Mouse (Mus musculus) neural tube, embryonic 12.5 days (tissue): Measurements from ENCODE around the gene Gbf1. TPM values are rescaled to one million over a fixed set of nuclear protein-coding genes. Genes with fewer than 3 reads are reported as not detected.

ENCODE experiments used
- ATAC-seq: fragments of 200-750 bp; cut with Nextera tagmentation; 2 replicates; pipeline ENCODE4 v1.8.0; 2017; ENCODE audit warnings: low read depth, mild to moderate bottlenecking, moderate TSS enrichment, moderate library complexity; ENCODE audit not compliant: low FRiP score
- H3K27ac ChIP-seq: fragments of 300-500 bp; sonication (generic); 2 replicates; pipeline ENCODE4 v1.5.1; 2016
- H3K27me3 ChIP-seq: fragments of 300-500 bp; sonication (generic); replicated peaks from 2 replicates; pipeline ENCODE4 v1.6.1; 2016; ENCODE audit warnings: mild to moderate bottlenecking
- H3K36me3 ChIP-seq: fragments of 300-500 bp; sonication (generic); 2 replicates; pipeline ENCODE4 v1.6.1; 2016; ENCODE audit warnings: mild to moderate bottlenecking
- H3K4me1 ChIP-seq: fragments of 300-500 bp; sonication (generic); 2 replicates; pipeline ENCODE4 v1.6.1; 2016
- H3K4me2 ChIP-seq: fragments of 300-500 bp; sonication (generic); replicated peaks from 2 replicates; pipeline ENCODE4 v1.6.1; 2016; ENCODE audit warnings: mild to moderate bottlenecking
- H3K4me3 ChIP-seq: fragments of 300-500 bp; sonication (generic); 2 replicates; pipeline ENCODE4 v1.5.1; 2016
- H3K9ac ChIP-seq: fragments of 300-500 bp; sonication (generic); 2 replicates; pipeline ENCODE4 v1.6.1; 2016; ENCODE audit warnings: mild to moderate bottlenecking
- H3K9me3 ChIP-seq: fragments of 300-500 bp; sonication (generic); 2 replicates; pipeline ENCODE4 v1.6.1; 2016; ENCODE audit warnings: mild to moderate bottlenecking
- WGBS: fragments of 180-500 bp; shearing (Covaris S2); methylation state at CpG from one replicate; pipeline ENCODE4 v1.1.7; 2016; 5-methylcytosine and 5-hydroxymethylcytosine counted together
- polyA plus RNA-seq: library from polyadenylated mRNA; unstranded; fragments of >200 nt; fragmentation: Nextera tagmentation; extraction: Ambion mirVana; gene quantifications from 2 replicates; pipeline ENCODE4 v1.2.1, GENCODE M21; 2016

Gene Gbf1
- polyA plus RNA-seq, 1 experiment from 2014 or later: 72.8 TPM

DNA sequence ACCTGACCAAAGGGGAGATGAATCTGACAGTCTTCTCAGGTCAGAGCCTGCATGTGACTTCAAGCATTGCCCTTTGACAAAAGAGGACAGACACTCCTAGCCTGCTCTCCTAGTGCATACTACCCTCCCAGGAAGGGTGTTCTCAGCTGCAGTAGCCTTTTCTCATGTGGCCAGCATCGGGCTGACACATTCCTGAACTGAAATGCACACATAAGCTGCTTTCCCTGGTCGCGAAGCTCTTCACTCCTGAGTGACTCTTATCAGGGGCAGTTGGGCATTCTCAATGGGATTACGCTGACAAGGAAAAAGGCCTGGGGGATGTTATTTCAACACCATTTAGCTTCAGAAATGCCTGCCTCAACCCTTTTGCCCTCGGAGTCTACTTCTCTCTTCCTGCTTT lies 84.3 kb downstream of the Gbf1 start:
- 62% methylated on average over 5 of the region's 5 CpGs for WGBS
- Histone ChIP-seq H3K4me1 (no peaks in the 10 kb centered on the region), H3K27ac (no peak overlapping the region), H3K36me3 (no peaks in the 10 kb centered on the region), H3K9ac (no peak overlapping the region), H3K4me2 (no peak overlapping the region), H3K9me3 (no peaks in the 10 kb centered on the region), H3K4me3 (no peak overlapping the region), H3K27me3 (no peaks in the 10 kb centered on the region)
- ATAC-seq: no peak

GRCm38 (mm10) chr19:46240246-46240645 lies 87.9 kb downstream of the Gbf1 start:
- H3K4me3 ChIP-seq: no peak overlapping the region
- WGBS: 72% methylated on average over 2 of the region's 2 CpGs
- no peaks in the 10 kb centered on the region for H3K4me1 ChIP-seq
- no peaks in the 10 kb centered on the region for H3K27me3 ChIP-seq
- H3K9me3 ChIP-seq: no peaks in the 10 kb centered on the region
- no peak for ATAC-seq
- no peak overlapping the region for H3K27ac ChIP-seq
- no peak overlapping the region for H3K4me2 ChIP-seq
- no peaks in the 10 kb centered on the region for H3K36me3 ChIP-seq
- no peak overlapping the region for H3K9ac ChIP-seq

DNA sequence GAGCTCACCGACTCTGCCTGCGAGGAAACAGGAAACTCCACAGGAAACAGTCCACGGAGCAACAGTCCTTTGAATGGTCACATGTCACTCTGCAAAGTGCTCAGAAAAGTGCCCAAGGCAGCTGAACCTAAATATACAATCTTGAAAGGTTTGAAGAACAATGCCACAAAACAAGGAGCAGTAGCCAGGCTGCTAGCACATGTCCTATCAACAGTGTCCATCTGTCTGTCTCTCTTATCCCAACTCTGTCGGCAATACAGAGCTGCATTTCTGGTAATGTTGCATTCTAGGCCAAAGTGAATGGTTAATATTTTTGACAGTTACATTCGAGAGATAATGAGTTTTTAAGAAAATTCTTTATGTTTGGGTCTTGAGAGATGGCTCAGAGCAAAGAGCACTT lies 90.1 kb downstream of the Gbf1 start:
- Histone ChIP-seq H3K4me1 (no peaks in the 10 kb centered on the region), H3K4me2 (no peak overlapping the region), H3K27ac (no peak overlapping the region), H3K27me3 (no peaks in the 10 kb centered on the region), H3K9me3 (no peaks in the 10 kb centered on the region), H3K9ac (no peak overlapping the region), H3K36me3 (peaks cover 4% of the 10 kb centered on the region; the same call in 1 of the 2 replicates), H3K4me3 (no peak overlapping the region)
- no peak for ATAC-seq
- WGBS: 87% methylated on average over 5 of the region's 5 CpGs

GRCm38 (mm10) chr19:46244628-46245027 lies 92.3 kb downstream of the Gbf1 start:
- Histone ChIP-seq H3K4me2 (no peak overlapping the region), H3K36me3 (peaks cover 4% of the 10 kb centered on the region; the same call in 1 of the 2 replicates), H3K9me3 (no peaks in the 10 kb centered on the region), H3K9ac (no peak overlapping the region), H3K27me3 (no peaks in the 10 kb centered on the region), H3K4me3 (no peak overlapping the region), H3K4me1 (no peaks in the 10 kb centered on the region), H3K27ac (no peak overlapping the region)
- 18% methylated on average over 5 of the region's 5 CpGs for WGBS
- no peak for ATAC-seq

DNA sequence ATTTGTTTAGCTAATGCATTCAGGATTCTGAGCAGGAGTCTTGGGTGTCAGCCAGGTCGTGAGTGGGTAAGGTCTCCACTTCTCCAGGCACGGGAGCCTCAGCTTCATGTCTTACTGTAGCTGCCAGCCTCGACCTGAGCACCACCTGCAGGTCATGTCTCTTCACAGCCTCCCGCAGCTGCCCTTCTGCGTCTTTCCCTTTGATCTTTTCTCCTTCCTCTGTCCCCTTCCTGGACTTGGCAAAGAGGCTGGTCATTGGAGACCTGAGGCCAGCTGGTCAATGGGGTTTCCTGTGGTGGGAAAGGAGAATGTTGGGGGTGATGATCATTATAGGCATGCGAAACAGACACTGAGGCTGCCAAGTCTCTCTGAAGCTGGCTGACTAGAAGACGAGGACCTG lies 96.7 kb downstream of the Gbf1 start:
- WGBS: 23% methylated on average over 7 of the region's 7 CpGs
- no peak overlapping the region for H3K4me3 ChIP-seq
- no peak overlapping the region for H3K4me2 ChIP-seq
- H3K27ac ChIP-seq: no peak overlapping the region
- peaks cover 8% of the 10 kb centered on the region for H3K36me3 ChIP-seq
- no peaks in the 10 kb centered on the region for H3K27me3 ChIP-seq
- no peak overlapping the region for H3K9ac ChIP-seq
- H3K9me3 ChIP-seq: no peaks in the 10 kb centered on the region
- no peak for ATAC-seq
- H3K4me1 ChIP-seq: no peaks in the 10 kb centered on the region

DNA sequence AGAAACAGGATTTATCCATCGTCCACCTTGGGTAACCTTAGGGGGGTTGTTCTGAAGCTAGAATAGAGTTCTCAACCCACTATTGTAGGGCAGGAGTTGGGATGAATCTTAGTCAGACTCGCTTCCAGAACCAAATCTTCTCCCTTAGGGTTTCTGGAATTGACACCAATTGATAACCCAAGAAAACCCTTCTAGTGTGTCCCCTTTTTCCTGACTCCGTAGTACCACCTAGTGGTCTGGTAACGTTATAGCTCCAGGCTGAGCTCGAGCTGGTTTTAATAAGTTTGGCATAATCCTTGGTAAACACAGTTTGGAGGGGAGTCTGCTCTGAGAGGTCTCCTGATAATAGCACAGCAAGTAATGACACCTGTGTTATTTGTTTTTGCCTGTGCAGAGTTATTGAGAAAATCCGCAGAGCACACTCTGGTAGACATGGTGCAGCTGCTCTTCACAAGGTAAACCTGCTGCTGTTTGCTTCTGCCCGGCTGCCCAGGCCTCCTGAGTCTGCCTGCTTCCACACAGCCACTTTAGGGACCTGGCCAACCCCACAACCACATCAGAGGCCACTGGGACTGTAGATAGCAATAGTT lies 101.9 kb downstream of the Gbf1 start:
- Histone ChIP-seq H3K27ac (no peak overlapping the region), H3K9me3 (no peaks in the 10 kb centered on the region), H3K27me3 (no peaks in the 10 kb centered on the region), H3K4me3 (no peak overlapping the region), H3K4me1 (no peaks in the 10 kb centered on the region), H3K9ac (no peak overlapping the region), H3K36me3 (peaks cover 39% of the 10 kb centered on the region), H3K4me2 (no peak overlapping the region)
- WGBS: 38% methylated on average over 7 of the region's 7 CpGs
- no peak for ATAC-seq

- Histone ChIP-seq H3K4me2 (no peak overlapping the region), H3K36me3 (peaks cover 94% of the 10 kb centered on the region), H3K4me1 (no peaks in the 10 kb centered on the region), H3K4me3 (no peak overlapping the region), H3K27me3 (no peaks in the 10 kb centered on the region), H3K9me3 (no peaks in the 10 kb centered on the region), H3K9ac (no peak overlapping the region), H3K27ac (no peak overlapping the region)
- WGBS: 93% methylated on average over 7 of the region's 7 CpGs
- no peak for ATAC-seq
Observed at GRCm38 (mm10) chr19:46264762-46265161, 112.5 kb downstream of the Gbf1 start.

- Histone ChIP-seq H3K4me3 (no peak overlapping the region), H3K27ac (no peak overlapping the region), H3K9ac (no peak overlapping the region), H3K4me2 (no peak overlapping the region), H3K4me1 (no peaks in the 10 kb centered on the region), H3K27me3 (no peaks in the 10 kb centered on the region), H3K9me3 (no peaks in the 10 kb centered on the region), H3K36me3 (peaks cover 71% of the 10 kb centered on the region)
- ATAC-seq: no peak
Observed at GRCm38 (mm10) chr19:46275307-46275706, 123.0 kb downstream of the Gbf1 start.

DNA sequence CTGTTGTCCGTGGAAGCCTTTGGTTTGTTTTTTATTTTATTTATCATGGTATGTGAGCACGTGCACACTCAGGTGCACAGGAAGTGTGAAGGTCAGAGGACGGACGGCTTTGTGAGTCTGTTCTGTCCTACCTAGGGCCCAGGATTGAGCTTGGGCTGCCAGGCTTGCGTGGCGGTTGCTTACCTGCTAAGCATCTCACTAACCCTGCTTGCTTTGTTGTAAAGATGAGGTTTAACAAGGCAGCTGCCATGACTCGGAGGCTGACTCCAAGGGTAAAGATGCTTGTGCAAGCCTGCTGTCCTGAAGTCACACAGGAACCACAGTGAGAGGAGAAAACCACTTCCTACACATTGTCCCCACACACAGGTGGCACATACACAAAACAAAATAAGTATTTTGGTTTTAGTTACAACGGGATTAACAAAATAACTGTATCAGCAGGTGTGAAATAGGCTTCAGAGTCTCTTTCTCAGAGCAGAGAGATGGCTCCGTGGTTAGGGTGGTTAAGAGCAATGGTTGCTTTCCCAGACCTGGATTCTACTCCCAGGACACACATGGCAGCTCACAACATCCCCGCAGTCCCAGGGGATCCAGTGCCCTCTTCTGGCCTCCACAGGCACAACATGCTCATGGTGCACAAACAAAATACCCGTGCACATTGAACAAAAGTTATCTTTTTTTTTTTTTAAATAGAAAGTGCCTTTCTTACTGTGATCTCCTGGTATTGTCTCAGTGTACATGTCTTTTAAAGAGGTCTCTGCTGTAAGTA lies 130.0 kb downstream of the Gbf1 start:
- WGBS: 96% methylated on average over 11 of the region's 11 CpGs
- no peak for ATAC-seq
- Histone ChIP-seq H3K27me3 (no peaks in the 10 kb centered on the region), H3K9me3 (no peaks in the 10 kb centered on the region), H3K27ac (no peak overlapping the region), H3K9ac (no peak overlapping the region), H3K36me3 (peaks cover 86% of the 10 kb centered on the region), H3K4me2 (no peak overlapping the region), H3K4me3 (no peak overlapping the region), H3K4me1 (no peaks in the 10 kb centered on the region)

DNA sequence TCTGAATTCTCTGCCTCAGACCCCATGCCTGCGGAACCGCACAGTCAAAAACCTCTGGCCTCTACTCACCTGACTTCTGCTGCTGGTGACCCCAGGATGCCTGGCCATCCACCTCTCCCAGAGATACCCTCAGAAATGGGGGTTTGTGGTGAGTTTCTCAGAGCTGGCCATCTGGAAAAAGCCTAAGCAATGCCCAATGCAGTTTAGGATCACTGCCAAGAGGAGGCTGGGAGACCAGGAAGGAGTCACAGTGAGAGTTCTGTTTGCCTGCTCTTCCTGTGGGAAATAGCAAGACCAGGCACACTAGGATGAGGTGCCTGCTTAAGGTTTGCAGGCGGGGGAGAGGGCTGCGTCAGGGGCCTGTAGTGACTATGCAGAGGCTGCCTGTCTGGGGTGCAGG lies 132.4 kb downstream of the Gbf1 start:
- H3K4me1 ChIP-seq: no peaks in the 10 kb centered on the region
- no peak overlapping the region for H3K4me3 ChIP-seq
- no peaks in the 10 kb centered on the region for H3K9me3 ChIP-seq
- 96% methylated on average over 4 of the region's 4 CpGs for WGBS
- ATAC-seq: no peak
- no peaks in the 10 kb centered on the region for H3K27me3 ChIP-seq
- H3K27ac ChIP-seq: no peak overlapping the region
- H3K9ac ChIP-seq: no peak overlapping the region
- H3K36me3 ChIP-seq: peaks cover 78% of the 10 kb centered on the region
- no peak overlapping the region for H3K4me2 ChIP-seq

DNA sequence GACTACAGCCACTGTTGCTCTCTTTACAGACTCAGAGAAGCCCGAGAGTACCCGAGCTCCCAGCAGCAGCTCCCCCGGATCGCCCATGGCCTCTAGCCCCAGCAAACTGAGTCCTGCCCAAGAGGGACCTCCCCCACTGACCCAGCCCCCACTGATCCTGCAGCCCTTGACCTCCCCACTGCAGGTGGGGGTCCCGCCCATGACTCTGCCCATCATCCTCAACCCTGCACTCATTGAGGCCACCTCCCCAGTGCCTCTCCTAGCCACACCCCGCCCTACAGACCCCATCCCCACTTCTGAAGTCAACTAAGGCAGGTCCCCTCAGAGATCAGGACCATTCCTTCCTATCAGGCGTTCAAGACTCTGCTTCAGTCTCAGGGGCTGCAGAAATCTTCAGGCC lies 133.3 kb downstream of the Gbf1 start:
- no peak for ATAC-seq
- H3K9me3 ChIP-seq: no peaks in the 10 kb centered on the region
- peaks cover 69% of the 10 kb centered on the region for H3K36me3 ChIP-seq
- no peaks in the 10 kb centered on the region for H3K27me3 ChIP-seq
- WGBS: 89% methylated on average over 7 of the region's 7 CpGs
- no peak overlapping the region for H3K4me3 ChIP-seq
- H3K4me2 ChIP-seq: no peak overlapping the region
- H3K27ac ChIP-seq: no peak overlapping the region
- H3K9ac ChIP-seq: no peak overlapping the region
- no peaks in the 10 kb centered on the region for H3K4me1 ChIP-seq

DNA sequence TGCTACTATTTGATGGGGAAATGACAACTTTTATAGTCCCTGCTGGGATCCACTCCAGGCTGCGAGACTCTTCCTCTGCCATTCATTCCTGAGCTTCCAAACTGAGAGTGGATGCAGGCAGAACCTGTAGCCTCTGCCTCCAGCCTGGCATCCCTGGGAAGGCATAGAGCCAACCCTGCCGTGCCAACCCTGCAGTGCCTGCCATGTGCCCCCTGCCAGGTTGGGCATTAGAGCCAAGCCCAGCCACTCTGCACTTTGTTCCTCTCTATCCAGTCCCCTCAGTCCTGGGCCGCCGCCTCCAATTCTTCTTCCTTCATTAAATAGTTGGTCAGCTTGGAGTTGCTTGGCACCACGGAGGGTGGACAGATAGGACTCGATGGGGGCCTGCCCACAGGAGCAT lies 133.7 kb downstream of the Gbf1 start:
- 96% methylated on average over 6 of the region's 6 CpGs for WGBS

DNA sequence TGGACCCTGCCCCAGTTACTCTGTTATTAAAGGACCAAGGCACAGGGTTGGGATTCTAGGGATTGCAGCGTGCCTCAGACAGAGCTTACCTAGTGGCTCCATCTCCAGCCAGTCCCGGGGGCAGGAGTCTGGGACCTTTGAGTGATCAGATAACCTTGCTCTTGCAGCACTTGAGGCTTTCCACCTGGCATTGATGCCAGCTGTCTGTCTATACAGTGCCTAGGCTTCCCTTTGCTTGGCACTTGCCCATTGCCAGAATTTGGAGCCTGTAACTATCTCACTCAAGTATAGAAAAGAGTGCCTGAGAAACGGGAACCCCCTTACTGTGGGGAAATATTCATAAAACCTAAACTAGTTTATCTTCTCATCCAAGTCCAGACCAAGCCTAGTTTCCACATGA lies 134.6 kb downstream of the Gbf1 start:
- no peak overlapping the region for H3K9ac ChIP-seq
- no peaks in the 10 kb centered on the region for H3K4me1 ChIP-seq
- no peak overlapping the region for H3K4me2 ChIP-seq
- no peak for ATAC-seq
- no peak overlapping the region for H3K27ac ChIP-seq
- WGBS: 89% methylated on average over 3 of the region's 3 CpGs
- no peaks in the 10 kb centered on the region for H3K9me3 ChIP-seq
- H3K36me3 ChIP-seq: peaks cover 57% of the 10 kb centered on the region
- no peak overlapping the region for H3K4me3 ChIP-seq
- H3K27me3 ChIP-seq: no peaks in the 10 kb centered on the region

More for the DNA sequence above, 133.7 kb downstream of the Gbf1 start:
- Histone ChIP-seq H3K27me3 (no peaks in the 10 kb centered on the region), H3K9me3 (no peaks in the 10 kb centered on the region), H3K4me3 (no peak overlapping the region), H3K4me2 (no peak overlapping the region), H3K9ac (no peak overlapping the region), H3K36me3 (peaks cover 66% of the 10 kb centered on the region), H3K4me1 (no peaks in the 10 kb centered on the region), H3K27ac (no peak overlapping the region)
- no peak for ATAC-seq
